Mouse (Mus musculus) stomach, adult 2 months (tissue): ENCODE data around the gene Slc29a2. TPM values are rescaled to one million over a fixed set of nuclear protein-coding genes. Genes with fewer than 3 reads are reported as not detected.

Experiments used
- polyA plus RNA-seq: library from polyadenylated mRNA; depleted of rRNA; stranded (reverse); fragments of >200 nt; gene quantifications from 2 replicates; pipeline ENCODE4 v1.2.3, GENCODE M21; 2012; rRNA removed

Slc29a2 gene
- polyA plus RNA-seq, result 4.5 and 5.5 TPM in 2 replicates

DNA sequence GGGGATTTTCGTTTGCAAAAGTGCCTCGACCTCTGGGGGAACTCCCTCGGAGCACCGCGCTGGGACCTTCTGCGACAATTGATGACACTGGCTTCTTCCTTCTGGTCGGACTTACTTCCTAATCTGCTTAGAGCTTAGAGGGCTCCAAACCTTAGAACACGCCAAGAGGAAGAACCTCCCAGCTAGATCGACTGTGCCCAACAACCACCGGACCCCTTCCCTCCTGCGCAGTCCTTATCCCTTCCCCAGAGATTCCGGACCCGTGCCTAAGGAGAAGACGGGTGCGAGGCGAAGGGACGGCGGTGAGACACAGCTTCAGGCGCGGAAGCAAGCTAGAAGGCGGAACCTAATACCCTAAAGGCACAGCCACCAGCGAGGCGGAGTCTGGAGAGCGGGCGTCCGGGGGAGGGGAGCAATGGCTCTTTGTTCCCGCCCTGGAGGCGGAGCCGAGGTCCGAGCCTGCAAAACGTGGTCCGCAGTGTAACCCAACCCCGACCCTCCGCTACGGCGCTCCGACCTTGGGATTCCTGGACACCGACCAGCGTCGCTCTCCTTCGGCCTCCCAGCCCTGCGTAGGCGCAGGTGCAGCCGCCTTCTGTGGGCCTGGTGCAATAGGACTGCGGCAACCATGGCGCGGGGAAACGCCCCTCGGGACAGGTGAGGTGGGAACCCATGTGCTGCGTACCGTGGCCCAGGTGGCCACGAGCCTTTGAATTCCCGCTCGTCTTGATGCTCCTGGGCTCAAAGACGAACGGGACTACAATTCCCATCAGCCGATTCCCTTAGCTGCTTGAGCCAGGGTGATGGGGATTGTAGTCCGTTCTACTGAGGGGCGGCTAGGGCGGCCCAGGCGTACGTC is at the start of gene Slc29a2:
TSS of gene Slc29a2 (plus strand) at position 240 of the 859 bp plus-strand sequence.

DNA sequence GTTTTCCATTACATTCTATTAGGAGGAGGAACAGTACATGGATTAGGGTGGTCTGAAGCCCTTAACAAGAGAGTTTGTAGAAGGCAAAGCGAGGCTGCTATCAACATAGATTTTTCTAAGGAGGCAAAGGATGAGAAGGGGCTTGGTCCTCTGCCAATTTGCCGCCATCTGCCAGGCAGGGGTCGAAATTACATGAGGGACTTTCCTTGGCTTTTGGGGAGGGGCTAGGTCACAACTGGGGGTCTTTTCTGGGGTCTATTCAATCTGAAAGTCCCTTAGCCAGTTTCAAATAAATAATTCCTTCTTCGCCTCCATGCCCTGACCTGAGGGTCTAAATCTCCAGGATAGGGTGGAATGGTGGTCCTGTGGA is 33.4 kb upstream of the Slc29a2 start, which contains the start of gene Npas4:
TSS of gene Npas4 (minus strand) at position 61 of the 370 bp plus-strand sequence.

DNA sequence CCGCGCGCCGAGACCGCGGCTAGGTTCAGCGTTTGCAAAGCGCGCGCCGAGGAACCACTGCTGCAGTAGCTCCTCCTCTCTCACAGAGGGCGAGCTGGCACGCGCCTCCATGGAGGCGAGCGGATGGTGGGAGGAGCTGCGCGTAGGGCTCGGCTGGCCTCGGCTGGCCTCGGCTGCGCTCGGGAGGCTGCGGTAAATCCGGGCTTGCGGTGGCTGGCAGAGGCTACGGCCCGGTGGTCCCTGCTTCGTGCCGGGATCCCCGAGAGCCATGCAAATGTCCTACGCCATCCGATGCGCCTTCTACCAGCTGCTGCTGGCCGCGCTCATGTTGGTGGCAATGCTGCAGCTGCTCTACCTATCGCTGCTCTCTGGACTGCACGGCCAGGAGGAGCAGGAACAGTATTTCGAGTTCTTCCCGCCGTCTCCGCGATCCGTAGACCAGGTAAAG is 15.1 kb downstream of the Slc29a2 start, which contains the start of the genes B4gat1 and AC124502.3:
TSS of gene B4gat1 (plus strand) at position 118 of the 448 bp plus-strand sequence.
TSS of gene AC124502.3 (plus strand) at position 183 of the 448 bp plus-strand sequence.

DNA sequence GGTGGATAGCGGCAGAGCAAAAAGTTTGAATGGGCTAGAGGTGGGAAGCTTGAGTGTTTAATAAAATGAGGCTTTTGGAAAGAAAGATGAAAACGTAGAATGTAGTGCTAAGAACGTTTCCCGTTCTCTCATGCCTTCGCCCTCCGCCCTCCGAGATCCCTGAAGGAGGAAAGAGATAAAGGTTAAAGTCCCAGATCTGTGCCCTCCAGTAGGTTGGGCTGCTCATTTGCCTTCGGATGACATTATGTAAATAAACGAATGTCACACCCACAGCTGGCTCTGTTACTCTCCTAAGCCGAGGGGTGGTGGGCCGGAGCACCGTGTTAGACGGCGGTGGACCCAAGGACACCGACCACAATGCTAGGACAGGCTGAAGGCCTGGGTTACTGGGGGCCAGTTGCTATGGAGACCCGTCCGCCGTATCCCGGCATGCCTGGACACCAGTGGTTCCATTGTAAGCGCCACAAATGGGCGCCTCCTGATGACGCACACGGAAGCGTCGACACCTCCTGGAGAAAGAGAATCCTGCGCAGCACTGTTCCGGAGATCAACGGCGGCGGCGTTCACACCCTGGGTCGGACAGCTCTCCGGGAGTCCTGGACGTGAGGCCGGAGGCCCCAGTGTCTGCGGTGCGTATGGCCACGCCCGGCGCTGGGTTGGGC is 17.3 kb downstream of the Slc29a2 start, which contains the start of gene Brms1:
TSS of gene Brms1 (plus strand) at position 493 of the 662 bp plus-strand sequence.

DNA sequence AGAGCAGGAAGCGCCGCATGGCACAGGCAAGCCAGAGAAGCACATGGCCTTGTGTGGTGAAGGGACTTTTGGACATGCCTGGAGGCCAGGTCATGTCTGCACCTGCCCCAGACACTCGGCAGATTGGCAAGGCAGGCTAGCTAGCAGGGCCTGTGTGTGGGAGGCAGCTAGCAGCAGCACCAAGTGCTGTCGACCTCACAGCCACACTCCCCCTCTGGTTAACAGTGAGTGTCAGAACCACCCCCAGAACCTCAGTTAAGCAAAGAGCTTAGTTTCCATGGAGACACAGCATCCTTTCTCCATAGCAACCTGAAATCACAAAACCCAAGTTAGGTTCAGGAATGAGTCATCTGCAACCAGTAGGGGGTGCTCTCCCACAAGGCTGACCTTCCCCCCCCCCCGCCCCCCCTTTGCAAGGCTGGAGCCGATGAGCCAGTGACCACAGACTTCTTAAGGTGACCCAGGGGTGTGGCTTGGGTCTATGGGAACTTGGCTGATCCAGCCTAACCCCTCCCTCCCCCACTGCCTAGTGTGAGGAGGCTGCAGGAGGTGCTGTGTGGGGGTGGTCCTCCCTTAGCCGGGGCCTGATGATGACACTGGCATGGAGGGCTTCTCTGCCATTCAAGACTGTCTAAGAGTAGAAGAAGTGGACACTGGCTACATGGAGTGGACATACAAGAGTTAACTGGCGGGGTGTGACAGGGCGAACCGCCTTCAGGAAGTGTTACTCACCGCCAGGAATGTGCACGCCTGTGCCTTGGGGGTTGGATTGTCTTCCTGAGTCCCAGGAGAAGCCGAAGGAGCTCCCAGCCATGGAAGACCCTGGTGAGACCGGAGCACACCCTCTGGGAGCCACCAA is 26.6 kb downstream of the Slc29a2 start, which contains the start of gene Rin1:
TSS of gene Rin1 (plus strand) at position 435 of the 859 bp plus-strand sequence.

DNA sequence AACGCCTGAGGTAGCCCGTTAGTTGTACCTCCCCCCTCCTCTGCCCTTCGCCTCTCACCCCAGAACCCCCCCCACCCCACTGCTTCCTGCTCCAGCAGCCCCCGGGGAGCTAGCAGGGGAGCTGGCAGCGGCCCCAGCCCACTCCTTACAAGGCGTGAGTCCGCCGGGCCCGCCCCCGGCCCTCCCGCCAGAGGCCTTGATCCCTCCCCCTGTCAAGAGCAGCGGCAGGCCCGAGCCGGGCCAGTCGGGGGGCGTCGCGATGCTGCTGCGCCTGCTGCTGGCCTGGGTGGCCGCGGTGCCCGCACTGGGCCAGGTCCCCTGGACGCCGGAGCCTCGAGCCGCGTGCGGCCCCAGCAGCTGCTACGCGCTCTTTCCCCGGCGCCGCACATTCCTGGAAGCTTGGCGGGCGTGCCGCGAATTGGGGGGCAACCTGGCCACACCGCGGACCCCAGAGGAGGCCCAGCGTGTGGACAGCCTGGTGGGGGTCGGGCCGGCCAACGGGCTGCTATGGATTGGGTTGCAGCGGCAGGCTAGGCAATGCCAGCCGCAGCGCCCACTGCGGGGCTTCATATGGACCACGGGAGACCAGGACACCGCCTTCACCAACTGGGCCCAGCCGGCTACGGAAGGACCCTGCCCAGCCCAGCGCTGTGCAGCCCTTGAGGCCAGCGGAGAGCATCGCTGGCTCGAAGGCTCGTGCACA is 44.4 kb downstream of the Slc29a2 start, which contains the start of gene Cd248:
TSS of gene Cd248 (plus strand) at position 212 of the 703 bp plus-strand sequence.

Other genes with a start within 250 kb of the Slc29a2 start
- 7.1 and 8.2 TPM in 2 replicates for gene Rbm4, start 230.0 kb upstream of the Slc29a2 start, polyA plus RNA-seq
- gene Gm21992, start 212.2 kb upstream of the Slc29a2 start, polyA plus RNA-seq, result 10.9 and 14.2 TPM in 2 replicates
- gene Rbm14, start 212.2 kb upstream of the Slc29a2 start, polyA plus RNA-seq, result 32.4 and 33.3 TPM in 2 replicates
- 23.8 and 24.3 TPM in 2 replicates for gene Ccs, start 184.5 kb upstream of the Slc29a2 start, polyA plus RNA-seq
- 0.02 TPM in 1 of 2 replicates, not detected in the other for gene Ccdc87, start 184.5 kb upstream of the Slc29a2 start, polyA plus RNA-seq
- 45.7 and 55.3 TPM in 2 replicates for gene Ctsf, start 168.7 kb upstream of the Slc29a2 start, polyA plus RNA-seq
- gene Actn3, start 146.0 kb upstream of the Slc29a2 start, polyA plus RNA-seq, result 1.5 and 5.9 TPM in 2 replicates
- 12.6 and 15.1 TPM in 2 replicates for gene Zdhhc24, start 145.2 kb upstream of the Slc29a2 start, polyA plus RNA-seq
- 1.3 and 1.4 TPM in 2 replicates for gene Bbs1, start 117.2 kb upstream of the Slc29a2 start, polyA plus RNA-seq
- gene Dpp3, start 95.6 kb upstream of the Slc29a2 start, polyA plus RNA-seq, result 105 and 113 TPM in 2 replicates
- 2.4 and 2.7 TPM in 2 replicates for gene Peli3, start 80.7 kb upstream of the Slc29a2 start, polyA plus RNA-seq
- 5.0 and 6.0 TPM in 2 replicates for gene Mrpl11, start 61.7 kb upstream of the Slc29a2 start, polyA plus RNA-seq
- 2.9 and 3.7 TPM in 2 replicates for gene Npas4, start 33.5 kb upstream of the Slc29a2 start, polyA plus RNA-seq
- 9.1 and 12.1 TPM in 2 replicates for gene B4gat1, start 15.0 kb downstream of the Slc29a2 start, polyA plus RNA-seq
- 0.42 and 2.6 TPM in 2 replicates for gene AC124502.3, start 15.0 kb downstream of the Slc29a2 start, polyA plus RNA-seq
- gene Brms1, start 17.5 kb downstream of the Slc29a2 start, polyA plus RNA-seq, result 70.6 and 73.0 TPM in 2 replicates
- 15.4 and 15.8 TPM in 2 replicates for gene Rin1, start 26.6 kb downstream of the Slc29a2 start, polyA plus RNA-seq
- 17.7 and 19.4 TPM in 2 replicates for gene Cd248, start 44.2 kb downstream of the Slc29a2 start, polyA plus RNA-seq
- 55.2 and 81.3 TPM in 2 replicates for gene Tmem151a, start 61.7 kb downstream of the Slc29a2 start, polyA plus RNA-seq
- 124 and 160 TPM in 2 replicates for gene Yif1a, start 64.7 kb downstream of the Slc29a2 start, polyA plus RNA-seq
- gene Cnih2, start 74.7 kb downstream of the Slc29a2 start, polyA plus RNA-seq, result 1.8 and 2.7 TPM in 2 replicates
- 130 and 151 TPM in 2 replicates for gene Rab1b, start 83.2 kb downstream of the Slc29a2 start, polyA plus RNA-seq
- gene Klc2, start 94.7 kb downstream of the Slc29a2 start, polyA plus RNA-seq, result 22.3 and 26.2 TPM in 2 replicates
- 8.3 and 8.5 TPM in 2 replicates for gene Pacs1, start 249.3 kb downstream of the Slc29a2 start, polyA plus RNA-seq